ENCODE assay signal across 9 mouse cellular contexts in the genomic region with DNA sequence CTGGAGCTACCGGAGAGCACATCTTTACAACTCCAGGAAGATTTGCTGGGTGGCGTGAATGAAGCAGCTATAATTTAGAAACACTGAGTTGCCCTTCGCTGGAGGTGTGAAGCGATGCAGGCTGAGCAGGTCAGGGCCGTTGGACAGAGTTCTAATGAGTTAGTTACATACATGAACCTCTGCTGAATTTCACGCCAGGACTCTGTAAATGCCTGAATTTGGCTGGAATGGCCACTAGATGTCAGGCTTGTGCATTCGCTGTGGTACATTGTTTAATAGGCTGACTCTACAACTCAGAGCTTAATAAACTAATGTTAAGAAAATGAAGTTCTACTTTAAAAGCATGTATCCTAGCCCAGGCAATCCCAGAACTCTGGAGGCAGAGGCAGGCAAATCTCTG. TPM values are rescaled to one million over a fixed set of nuclear protein-coding genes. Genes with fewer than 3 reads are reported as not detected.
DNase-seq lines count a peak whose midpoint lies in the region; TF ChIP-seq lines count a peak whose summit lies in the region.
"Had no signal": no experiment of that assay in that cellular context is flagged by ENCODE, and none has a peak within 500 bp of the region (broad histone marks: within the 10 kb centered on the region; RNA-seq: fewer than 3 reads in every experiment).

No protein-coding gene starts in this region.

- no peaks in the 10 kb centered on the region for H3K9me3 ChIP-seq in heart, embryonic 10.5 days
- H3K9me3 ChIP-seq in ES-Bruce4 (replicated peaks; ENCODE audit: control insufficient read depth, insufficient read depth, low read length, poor library complexity, severe bottlenecking), result no peaks in the 10 kb centered on the region
- H3K9me3 ChIP-seq: neural tube, embryonic 13.5 days had no signal

- WGBS in heart, embryonic 10.5 days, result 24% methylated on average over 7 of the region's 7 CpGs

- DNase-seq in heart, adult 18-20 months, result peak; percentile 52 to 83
- DNase-seq in heart, embryonic 10.5 days (ENCODE audit: low spot score), result no peak
- peak; percentile 39 for DNase-seq in cerebellum, adult 9-10 months
- DNase-seq in gastrocnemius, postnatal 36 days, result peak; percentile 16 to 23
- DNase-seq in layer of hippocampus, adult 2 months (ENCODE audit: low spot score in 2 of 2), result peak; percentile 34 to 67
- peak; percentile 72 for DNase-seq in lung, postnatal 25 days (ENCODE audit: low spot score)
- DNase-seq in thymus, postnatal 0 days (ENCODE audit: low spot score), result peak; percentile 49

- H3K4me1 ChIP-seq in heart, embryonic 10.5 days, result 0 out of 2 replicates have a peak, but pooled peaks cover 9% of the 10 kb centered on the region
- H3K4me1 ChIP-seq in ES-Bruce4 (ENCODE audit: control insufficient read depth, insufficient read depth, low read length), result no peaks in the 10 kb centered on the region
- H3K4me1 ChIP-seq: neural tube, embryonic 13.5 days had no signal

- no peak for TF ChIP-seq POLR2A in ES-Bruce4 (IDR thresholded peaks at IDR 0.05; ENCODE audit: insufficient read depth, low read length)

- intact Hi-C loops in gastrocnemius, postnatal 36 days (cut with DNase I), result no loop called here

- no peak overlapping the region for H3K4me3 ChIP-seq in heart, embryonic 10.5 days
- no peak overlapping the region for H3K4me3 ChIP-seq in ES-Bruce4 (ENCODE audit: low read depth, low read length)
- peak overlapping the region; percentile 34; the same call in 1 of the 2 replicates for H3K4me3 ChIP-seq in layer of hippocampus, adult 2 months
- H3K4me3 ChIP-seq: neural tube, embryonic 13.5 days had no signal

- TF ChIP-seq CTCF in ES-Bruce4 (IDR thresholded peaks at IDR 0.05; ENCODE audit: low read depth, low read length), result peak; percentile 47
- peak; percentile 93 for TF ChIP-seq CTCF in layer of hippocampus, adult 2 months (conservative IDR thresholded peaks at IDR 0.05)

- H3K27me3 ChIP-seq in heart, embryonic 10.5 days (ENCODE audit: insufficient read depth, poor library complexity, severe bottlenecking), result no peaks in the 10 kb centered on the region
- no peaks in the 10 kb centered on the region for H3K27me3 ChIP-seq in ES-Bruce4 (ENCODE audit: control insufficient read depth, insufficient read depth, low read length, poor library complexity, severe bottlenecking)
- H3K27me3 ChIP-seq: neural tube, embryonic 13.5 days had no signal

- no peaks in the 10 kb centered on the region for H3K36me3 ChIP-seq in heart, embryonic 10.5 days
- no peaks in the 10 kb centered on the region for H3K36me3 ChIP-seq in ES-Bruce4 (ENCODE audit: control insufficient read depth, insufficient read depth, low read length, poor library complexity, severe bottlenecking)
- H3K36me3 ChIP-seq: neural tube, embryonic 13.5 days had no signal

- H3K27ac ChIP-seq in heart, embryonic 10.5 days, result no peak overlapping the region
- H3K27ac ChIP-seq in ES-Bruce4 (ENCODE audit: insufficient read depth, low read length), result no peak overlapping the region
- no peak overlapping the region for H3K27ac ChIP-seq in layer of hippocampus, adult 2 months
- H3K27ac ChIP-seq: neural tube, embryonic 13.5 days had no signal

- no peak for TF ChIP-seq EP300 in ES-Bruce4 (IDR thresholded peaks at IDR 0.05; ENCODE audit: insufficient read depth, low read depth, low read length)

- no peak overlapping the region for H3K9ac ChIP-seq in ES-Bruce4 (ENCODE audit: low read depth, poor library complexity, severe bottlenecking)
- H3K9ac ChIP-seq: neural tube, embryonic 13.5 days had no signal

RNA-seq across cellular contexts. Expression of a gene that starts 7.4 kb away (rescaled TPM):
- not detected for total RNA-seq in heart, adult 18-20 months (2021)
- polyA plus RNA-seq in heart, embryonic 10.5 days (2016; fragmentation: Nextera tagmentation; extraction: Ambion mirVana), result not detected in 2 replicates
- not detected in 2 replicates for polyA plus RNA-seq in ES-Bruce4 (2011; ENCODE audit: insufficient read depth, insufficient read length, low read depth, missing spikeins)
- total RNA-seq in gastrocnemius, postnatal 36 days (2021), result not detected
- total RNA-seq in layer of hippocampus, adult 2 months (2021), result not detected
- not detected in 2 replicates for polyA plus RNA-seq in thymus, postnatal 0 days (2015; fragmentation: Nextera tagmentation; extraction: Ambion mirVana)
- polyA plus RNA-seq: neural tube, embryonic 13.5 days had no signal

RNA-seq across cellular contexts. Expression of a gene that starts 33.6 kb away (rescaled TPM):
- 1 to 10 TPM; 3.4 to 4.5 TPM for total RNA-seq in heart, adult 18-20 months (2021)
- 0.16 and 0.23 TPM in 2 replicates for polyA plus RNA-seq in heart, embryonic 10.5 days (2016; fragmentation: Nextera tagmentation; extraction: Ambion mirVana)
- polyA plus RNA-seq in ES-Bruce4 (2011; ENCODE audit: insufficient read depth, insufficient read length, low read depth, missing spikeins), result 0.51 TPM in 1 of 2 replicates, not detected in the other
- total RNA-seq in gastrocnemius, postnatal 36 days (2021), result 1 to 10 TPM; 1.3 to 1.5 TPM
- under 1 TPM; 0.97 to 0.98 TPM for total RNA-seq in layer of hippocampus, adult 2 months (2021)
- polyA plus RNA-seq in thymus, postnatal 0 days (2015; fragmentation: Nextera tagmentation; extraction: Ambion mirVana), result 0.28 and 0.43 TPM in 2 replicates
- polyA plus RNA-seq: neural tube, embryonic 13.5 days had no signal

RNA-seq across cellular contexts. Expression of a gene that starts 36.4 kb away (rescaled TPM):
- 1 to 10 TPM; 4.2 to 4.9 TPM for total RNA-seq in heart, adult 18-20 months (2021)
- polyA plus RNA-seq in heart, embryonic 10.5 days (2016; fragmentation: Nextera tagmentation; extraction: Ambion mirVana), result 0.53 and 0.92 TPM in 2 replicates
- not detected in 2 replicates for polyA plus RNA-seq in ES-Bruce4 (2011; ENCODE audit: insufficient read depth, insufficient read length, low read depth, missing spikeins)
- 1 to 10 TPM; 1.2 to 2.0 TPM for total RNA-seq in gastrocnemius, postnatal 36 days (2021)
- total RNA-seq in layer of hippocampus, adult 2 months (2021), result 1 to 10 TPM in 1 of 2 experiments, under 1 TPM in 1; 0.39 to 1.2 TPM
- polyA plus RNA-seq in thymus, postnatal 0 days (2015; fragmentation: Nextera tagmentation; extraction: Ambion mirVana), result 1.1 and 1.5 TPM in 2 replicates

RNA-seq across cellular contexts. Expression of a gene that starts 53.4 kb away (rescaled TPM):
- not detected for total RNA-seq in heart, adult 18-20 months (2021)
- polyA plus RNA-seq in heart, embryonic 10.5 days (2016; fragmentation: Nextera tagmentation; extraction: Ambion mirVana), result not detected in 2 replicates
- polyA plus RNA-seq in ES-Bruce4 (2011; ENCODE audit: insufficient read depth, insufficient read length, low read depth, missing spikeins), result not detected in 2 replicates
- not detected for total RNA-seq in gastrocnemius, postnatal 36 days (2021)
- total RNA-seq in layer of hippocampus, adult 2 months (2021), result not detected
- polyA plus RNA-seq in thymus, postnatal 0 days (2015; fragmentation: Nextera tagmentation; extraction: Ambion mirVana), result not detected in 2 replicates
